Mouse (Mus musculus) forebrain, embryonic 13.5 days (tissue): ENCODE measurements around the gene Zfp74. TPM values are rescaled to one million over a fixed set of nuclear protein-coding genes. Genes with fewer than 3 reads are reported as not detected.
A peak's percentile ranks its signal among the peaks of the same experiment; 100 is the strongest.
"Not testable (repeated sequence)": the region's sequence is repeated elsewhere in the genome, so short reads cannot be mapped to it uniquely, and the experiment has no call there.

Source experiments
- ATAC-seq: fragments of 200-750 bp; cut with Nextera tagmentation; 2 replicates; pipeline ENCODE4 v1.8.0; 2017
- H3K27ac ChIP-seq: fragments of 300-500 bp; sonication (generic); 2 replicates; pipeline ENCODE4 v1.5.1; 2015; ENCODE audit warnings: inconsistent platforms, mild to moderate bottlenecking, moderate library complexity
- H3K27me3 ChIP-seq: fragments of 300-500 bp; sonication (generic); 2 replicates; pipeline ENCODE4 v1.6.1; 2015; ENCODE audit warnings: mild to moderate bottlenecking, inconsistent platforms
- H3K36me3 ChIP-seq: fragments of 300-500 bp; sonication (generic); 2 replicates; pipeline ENCODE4 v1.6.1; 2015; ENCODE audit warnings: mild to moderate bottlenecking, inconsistent platforms; ENCODE audit not compliant: poor library complexity, severe bottlenecking
- H3K4me1 ChIP-seq: fragments of 300-500 bp; sonication (generic); 2 replicates; pipeline ENCODE4 v1.6.1; 2015; ENCODE audit warnings: inconsistent platforms
- H3K4me2 ChIP-seq: fragments of 300-500 bp; sonication (generic); 2 replicates; pipeline ENCODE4 v1.6.1; 2015; ENCODE audit warnings: inconsistent platforms, mild to moderate bottlenecking, moderate library complexity
- H3K4me3 ChIP-seq: fragments of 300-500 bp; sonication (generic); 2 replicates; pipeline ENCODE4 v1.5.1; 2015; ENCODE audit warnings: mild to moderate bottlenecking, inconsistent platforms
- H3K9ac ChIP-seq: fragments of 300-500 bp; sonication (generic); 2 replicates; pipeline ENCODE4 v1.6.1; 2015; ENCODE audit warnings: mild to moderate bottlenecking, inconsistent platforms
- H3K9me3 ChIP-seq: fragments of 300-500 bp; sonication (generic); replicated peaks from 2 replicates; pipeline ENCODE4 v1.6.1; 2016; ENCODE audit warnings: inconsistent platforms
- WGBS: fragments of 180-500 bp; shearing (Covaris S2); methylation state at CpG from one replicate; pipeline ENCODE4 v1.1.7; 2015; 5-methylcytosine and 5-hydroxymethylcytosine counted together
- polyA plus RNA-seq: library from polyadenylated mRNA; unstranded; fragments of >200 nt; fragmentation: Nextera tagmentation; extraction: Ambion mirVana; gene quantifications from 2 replicates; pipeline ENCODE4 v1.2.1, GENCODE M21; 2015

The Zfp74 gene
- polyA plus RNA-seq, 1 experiment from 2014 or later, result 16.6 TPM

GRCm38 (mm10) chr7:29981860-29982259 is 28.0 kb upstream of the Zfp74 start:
- Histone ChIP-seq H3K36me3 (peaks cover 4% of the 10 kb centered on the region; the same call in 1 of the 2 replicates), H3K9ac (no peak overlapping the region), H3K9me3 (no peaks in the 10 kb centered on the region), H3K4me2 (no peak overlapping the region), H3K27ac (no peak overlapping the region), H3K27me3 (no peaks in the 10 kb centered on the region), H3K4me3 (no peak overlapping the region), H3K4me1 (peaks cover 19% of the 10 kb centered on the region)
- ATAC-seq, result no peak
- 90% methylated on average over 3 of the region's 3 CpGs for WGBS

DNA sequence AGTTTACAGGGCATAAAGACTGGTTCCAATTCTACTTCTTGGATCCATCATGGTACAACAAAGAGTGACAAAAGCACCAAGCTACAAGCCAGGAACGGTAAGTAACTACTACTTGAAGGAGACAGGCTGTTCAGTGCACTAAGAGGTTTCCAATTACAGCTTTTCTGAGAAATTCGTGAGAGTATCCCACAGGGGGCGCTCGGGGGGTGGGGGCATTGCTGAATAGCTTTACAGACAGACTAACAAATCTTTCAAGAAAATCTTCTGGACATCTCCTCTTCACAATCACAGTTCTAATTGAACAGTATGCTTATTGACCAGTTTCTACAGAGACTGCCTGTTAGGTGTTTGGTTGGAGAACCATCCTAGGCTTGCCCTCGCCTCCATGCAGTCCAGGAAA is 27.6 kb upstream of the Zfp74 start:
- H3K9ac ChIP-seq, result no peak overlapping the region
- H3K9me3 ChIP-seq, result no peaks in the 10 kb centered on the region
- no peaks in the 10 kb centered on the region for H3K27me3 ChIP-seq
- 51% methylated on average over 5 of the region's 5 CpGs for WGBS
- peaks cover 19% of the 10 kb centered on the region for H3K4me1 ChIP-seq
- H3K36me3 ChIP-seq, result 0 out of 2 replicates have a peak, but pooled peaks cover 3% of the 10 kb centered on the region
- H3K27ac ChIP-seq, result no peak overlapping the region
- H3K4me2 ChIP-seq, result no peak overlapping the region
- H3K4me3 ChIP-seq, result no peak overlapping the region
- ATAC-seq, result no peak

DNA sequence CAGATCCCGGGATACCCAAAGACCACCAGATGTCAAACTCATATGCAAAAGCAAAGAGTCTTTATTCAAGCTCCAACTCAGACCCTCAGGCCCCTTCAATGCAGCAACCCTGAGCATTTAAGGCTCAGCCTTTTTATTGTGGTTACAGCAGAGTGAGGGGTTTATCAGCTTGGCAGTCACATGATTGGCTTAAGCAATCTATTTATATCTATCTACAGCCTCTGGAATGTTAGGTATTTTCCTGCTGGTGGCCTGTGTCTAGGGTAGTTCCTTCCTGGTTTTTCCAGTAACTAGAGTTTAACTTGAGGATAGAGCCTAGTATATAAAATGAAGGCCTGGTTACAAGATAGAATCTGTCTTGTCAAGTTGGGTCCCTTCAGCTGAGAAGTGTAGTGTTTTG is 26.9 kb upstream of the Zfp74 start:
- Histone ChIP-seq H3K9me3 (no peaks in the 10 kb centered on the region), H3K27me3 (no peaks in the 10 kb centered on the region), H3K9ac (no peak overlapping the region), H3K4me1 (peaks cover 19% of the 10 kb centered on the region), H3K4me3 (no peak overlapping the region), H3K4me2 (no peak overlapping the region), H3K36me3 (no peaks in the 10 kb centered on the region), H3K27ac (no peak overlapping the region)
- ATAC-seq, result no peak
- WGBS, result 93% methylated on average over 1 of the region's 1 CpGs

- 87% methylated on average over 9 of the region's 9 CpGs for WGBS
- no peak for ATAC-seq
- Histone ChIP-seq H3K9ac (no peak overlapping the region), H3K27me3 (no peaks in the 10 kb centered on the region), H3K4me2 (no peak overlapping the region), H3K4me1 (no peaks in the 10 kb centered on the region), H3K36me3 (no peaks in the 10 kb centered on the region), H3K9me3 (no peaks in the 10 kb centered on the region), H3K27ac (no peak overlapping the region), H3K4me3 (no peak overlapping the region)
These were observed 16.8 kb upstream of the Zfp74 start for GRCm38 (mm10) chr7:29970686-29971085.

GRCm38 (mm10) chr7:29965115-29965810 is 11.4 kb upstream of the Zfp74 start:
- not testable (repeated sequence) for H3K36me3 ChIP-seq, H3K27ac ChIP-seq, H3K4me2 ChIP-seq, H3K4me3 ChIP-seq, H3K9me3 ChIP-seq, H3K27me3 ChIP-seq, H3K4me1 ChIP-seq, H3K9ac ChIP-seq, ATAC-seq
- WGBS, result 58% methylated on average over 38 of the region's 39 CpGs

DNA sequence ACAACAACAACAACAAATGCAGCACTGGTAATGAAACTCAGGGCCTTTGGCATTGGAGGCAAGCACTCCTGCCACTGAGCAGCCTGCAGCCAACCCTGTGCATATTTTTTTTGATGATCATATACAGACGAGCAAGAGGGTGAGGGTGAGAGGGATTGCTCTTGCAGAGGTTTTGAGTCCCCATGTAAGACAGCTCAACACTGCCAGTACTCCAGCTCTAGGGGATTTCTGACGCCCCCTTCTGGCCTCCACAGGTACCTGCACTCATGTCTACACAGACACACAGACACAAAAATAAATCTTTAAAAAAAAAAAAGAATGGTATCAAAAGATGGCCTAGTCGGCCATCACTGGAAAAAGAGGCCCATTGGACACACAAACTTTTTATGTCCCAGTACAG is 5.1 kb upstream of the Zfp74 start:
- Histone ChIP-seq H3K27ac (no peak overlapping the region), H3K36me3 (no peaks in the 10 kb centered on the region), H3K9me3 (no peaks in the 10 kb centered on the region), H3K4me1 (peaks cover 4% of the 10 kb centered on the region; the same call in 1 of the 2 replicates), H3K4me2 (no peak overlapping the region), H3K27me3 (no peaks in the 10 kb centered on the region), H3K9ac (no peak overlapping the region), H3K4me3 (no peak overlapping the region)
- WGBS, result 61% methylated on average over 3 of the region's 3 CpGs
- no peak for ATAC-seq

DNA sequence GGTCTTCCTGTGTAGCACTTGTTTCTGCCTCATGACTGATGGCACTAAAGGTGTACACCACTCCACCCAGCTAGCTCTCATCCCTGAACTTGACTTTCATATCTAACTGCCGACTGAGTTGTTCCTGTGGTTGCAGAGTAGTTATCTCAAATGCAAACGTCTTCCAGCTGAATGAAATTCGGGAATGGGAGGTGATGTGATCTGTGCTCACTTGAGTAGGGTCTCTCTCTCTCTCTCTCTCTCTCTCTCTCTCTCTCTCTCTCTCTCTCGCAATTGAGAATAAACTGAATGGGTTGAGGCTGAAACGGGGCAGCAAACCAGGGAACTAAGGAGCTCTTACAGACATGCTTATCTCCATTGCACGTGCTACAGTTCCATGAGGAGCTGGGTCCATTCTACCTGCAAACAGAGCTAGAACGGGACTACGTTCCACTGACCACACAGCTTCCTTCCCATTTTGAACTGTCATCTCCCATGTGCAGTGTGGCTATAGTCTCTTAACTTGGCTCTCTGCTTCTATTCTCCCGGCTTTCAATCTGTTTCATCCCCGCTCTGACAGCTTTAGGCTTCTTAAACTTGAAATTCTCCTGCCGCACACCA is 4.3 kb upstream of the Zfp74 start:
- H3K27me3 ChIP-seq, result no peaks in the 10 kb centered on the region
- H3K36me3 ChIP-seq, result no peaks in the 10 kb centered on the region
- no peak overlapping the region for H3K27ac ChIP-seq
- H3K4me3 ChIP-seq, result no peak overlapping the region
- no peak for ATAC-seq
- H3K9me3 ChIP-seq, result no peaks in the 10 kb centered on the region
- H3K9ac ChIP-seq, result no peak overlapping the region
- no peak overlapping the region for H3K4me2 ChIP-seq
- H3K4me1 ChIP-seq, result peaks cover 4% of the 10 kb centered on the region
- 86% methylated on average over 11 of the region's 11 CpGs for WGBS

DNA sequence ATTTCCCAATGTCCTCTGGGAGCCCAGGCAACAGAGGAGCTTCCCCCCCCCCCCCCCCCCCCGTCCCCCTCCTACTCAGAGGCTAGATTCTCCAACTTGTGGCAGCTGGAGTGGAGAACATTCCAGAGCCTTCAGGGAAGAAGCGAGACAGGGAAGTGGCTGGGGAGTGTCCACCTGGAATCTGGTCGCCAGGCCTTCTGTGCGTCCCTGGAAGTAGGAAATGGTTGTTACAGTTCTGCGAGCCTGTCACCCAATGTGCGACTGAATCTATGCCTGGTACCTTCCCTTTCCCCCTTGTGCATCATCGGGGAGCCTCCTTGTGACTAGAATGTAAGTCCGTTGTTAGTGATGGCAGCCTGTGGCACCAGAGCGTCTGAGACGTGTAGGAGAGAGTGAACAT is 2.4 kb upstream of the Zfp74 start:
- Histone ChIP-seq H3K27ac (no peak overlapping the region), H3K4me1 (peaks cover 15% of the 10 kb centered on the region), H3K27me3 (no peaks in the 10 kb centered on the region), H3K36me3 (peaks cover 2% of the 10 kb centered on the region; the same call in 1 of the 2 replicates), H3K9ac (no peak overlapping the region), H3K4me2 (no peak overlapping the region), H3K9me3 (no peaks in the 10 kb centered on the region), H3K4me3 (no peak overlapping the region)
- no peak for ATAC-seq
- 65% methylated on average over 9 of the region's 10 CpGs for WGBS

- 24% methylated on average over 4 of the region's 4 CpGs for WGBS
- Histone ChIP-seq H3K9ac (no peak overlapping the region), H3K4me3 (no peak overlapping the region; the same call in 1 of the 2 replicates), H3K27me3 (no peaks in the 10 kb centered on the region), H3K4me1 (peaks cover 15% of the 10 kb centered on the region), H3K27ac (no peak overlapping the region), H3K36me3 (peaks cover 16% of the 10 kb centered on the region), H3K4me2 (peak overlapping the region; percentile 66), H3K9me3 (no peaks in the 10 kb centered on the region)
- ATAC-seq, result no peak
These were observed 842 bp upstream of the Zfp74 start for GRCm38 (mm10) chr7:29954731-29955130.

DNA sequence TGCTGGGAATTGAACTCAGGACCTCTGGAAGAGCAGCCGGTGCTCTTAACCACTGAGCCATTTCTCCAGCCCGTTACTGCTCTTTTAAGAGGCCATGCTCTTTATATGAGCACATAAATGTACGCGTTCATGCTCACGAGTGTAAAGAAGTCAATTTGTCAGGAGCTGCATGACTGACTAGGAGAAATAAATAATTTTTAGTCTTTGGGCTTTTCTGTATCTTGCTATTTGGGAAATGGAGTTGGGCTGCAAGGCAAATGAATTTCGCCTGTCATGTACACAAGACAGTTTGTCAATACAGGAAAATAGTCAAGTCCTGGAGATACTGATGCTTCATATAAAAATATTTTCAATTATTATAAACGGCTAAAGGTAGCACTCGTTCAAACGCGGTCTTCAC is 803 bp downstream of the Zfp74 start:
- H3K27ac ChIP-seq, result peak overlapping the region; percentile 95
- H3K9ac ChIP-seq, result peak overlapping the region; percentile 91
- H3K4me2 ChIP-seq, result peak overlapping the region; percentile 66
- H3K9me3 ChIP-seq, result no peaks in the 10 kb centered on the region
- ATAC-seq, result no peak
- H3K27me3 ChIP-seq, result no peaks in the 10 kb centered on the region
- peak overlapping the region; percentile 77 for H3K4me3 ChIP-seq
- peaks cover 15% of the 10 kb centered on the region for H3K4me1 ChIP-seq
- peaks cover 23% of the 10 kb centered on the region for H3K36me3 ChIP-seq
- 44% methylated on average over 10 of the region's 10 CpGs for WGBS

DNA sequence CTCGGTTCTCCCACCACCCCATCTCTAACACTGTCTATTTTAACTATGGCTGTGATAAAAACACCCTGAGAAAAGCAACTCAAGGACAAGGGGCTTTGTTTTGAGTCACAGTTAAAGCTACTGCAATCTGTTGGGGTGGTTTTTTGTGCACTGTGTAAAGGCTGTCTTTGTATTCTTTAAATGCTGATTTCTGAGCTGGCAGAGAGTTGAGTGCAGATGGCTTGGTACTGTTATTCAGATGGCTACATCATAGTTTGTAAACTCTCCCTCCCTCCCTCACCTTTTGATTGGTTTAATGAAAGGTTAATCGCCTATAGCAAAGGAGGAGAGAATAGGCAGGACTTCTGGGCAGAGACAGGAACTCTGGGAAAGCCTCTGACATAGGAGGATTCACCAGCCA is 9.7 kb downstream of the Zfp74 start:
- ATAC-seq, result no peak
- Histone ChIP-seq H3K36me3 (peaks cover 32% of the 10 kb centered on the region), H3K27me3 (no peaks in the 10 kb centered on the region), H3K4me1 (peaks cover 3% of the 10 kb centered on the region; the same call in 1 of the 2 replicates), H3K27ac (no peak overlapping the region), H3K9me3 (no peaks in the 10 kb centered on the region), H3K4me2 (no peak overlapping the region), H3K4me3 (no peak overlapping the region), H3K9ac (no peak overlapping the region)
- 66% methylated on average over 2 of the region's 2 CpGs for WGBS

DNA sequence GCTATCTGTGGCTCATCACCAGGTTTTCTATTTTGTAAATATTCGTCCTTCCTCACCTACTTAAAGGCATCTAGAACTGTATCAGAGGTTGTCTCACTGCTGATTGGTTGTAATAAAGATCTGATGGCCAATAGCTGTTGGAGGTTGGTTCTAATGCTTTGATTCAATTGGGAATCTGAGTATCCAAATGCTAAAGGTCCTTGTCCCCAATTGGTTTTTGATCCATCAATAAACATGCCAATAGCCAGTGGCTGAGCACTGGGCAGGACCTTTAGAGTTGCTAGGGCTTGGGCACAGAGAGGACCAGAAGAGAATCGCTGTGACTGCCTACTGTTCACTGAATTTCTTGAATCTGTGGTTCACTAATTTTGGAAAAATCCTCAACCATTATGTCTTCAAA is 10.2 kb downstream of the Zfp74 start:
- H3K27me3 ChIP-seq, result no peaks in the 10 kb centered on the region
- H3K36me3 ChIP-seq, result peaks cover 32% of the 10 kb centered on the region
- no peaks in the 10 kb centered on the region for H3K9me3 ChIP-seq
- peaks cover 3% of the 10 kb centered on the region; the same call in 1 of the 2 replicates for H3K4me1 ChIP-seq
- no peak overlapping the region for H3K4me2 ChIP-seq
- no peak overlapping the region for H3K4me3 ChIP-seq
- WGBS, result 80% methylated on average over 2 of the region's 2 CpGs
- H3K27ac ChIP-seq, result no peak overlapping the region
- H3K9ac ChIP-seq, result no peak overlapping the region
- ATAC-seq, result no peak
